Mouse (Mus musculus) gastrocnemius, postnatal 25 days (tissue): Measurements from ENCODE around the gene Klf15. TPM values are rescaled to one million over a fixed set of nuclear protein-coding genes. Genes with fewer than 3 reads are reported as not detected.
A peak's percentile ranks its signal among the peaks of the same experiment; 100 is the strongest.

ENCODE experiments used
- DNase-seq: peaks from one replicate; pipeline ENCODE4 v3.0.0; 2022
- long read RNA-seq, 2 experiments: library from polyadenylated mRNA; stranded (forward); transcript quantifications; one replicate each; pipeline ENCODE4 v2.0.0; 2021
- total RNA-seq, 2 experiments: library from RNA; stranded (reverse); gene quantifications; 1 replicate in 1 of 2; 2 replicates in 1 of 2; pipeline ENCODE4 v1.2.3; 2021

The Klf15 gene
- 10 to 100 TPM; 29.8 to 33.3 TPM for total RNA-seq
- long read RNA-seq, experiment 1, transcript Klf15-201 (3 exons, 2,373 nt): major isoform, 39 of 58 reads
- long read RNA-seq, experiment 1, partial matches to known transcripts: 0 of 58 reads
- long read RNA-seq, experiment 1, other reads (novel, unspliced or antisense): 16 of 58 reads
- long read RNA-seq, experiment 2, transcript Klf15-201 (3 exons, 2,373 nt): major isoform, 45 of 57 reads
- long read RNA-seq, experiment 2, partial matches to known transcripts: 2 of 57 reads
- long read RNA-seq, experiment 2, other reads (novel, unspliced or antisense): 7 of 57 reads

- peak; percentile 89 for DNase-seq
Observed at GRCm38 (mm10) chr6:90462181-90462706, at the start of gene Klf15. Klf15 (plus strand) TSS chr6:90462576.

GRCm38 (mm10) chr6:90422565-90422964 is 39.8 kb upstream of the Klf15 start:
- peak; percentile 67 for DNase-seq

- DNase-seq: no peak
Observed at GRCm38 (mm10) chr6:90425361-90425760, 37.0 kb upstream of the Klf15 start.

- no peak for DNase-seq
Observed at GRCm38 (mm10) chr6:90426003-90426402, 36.4 kb upstream of the Klf15 start.

DNA sequence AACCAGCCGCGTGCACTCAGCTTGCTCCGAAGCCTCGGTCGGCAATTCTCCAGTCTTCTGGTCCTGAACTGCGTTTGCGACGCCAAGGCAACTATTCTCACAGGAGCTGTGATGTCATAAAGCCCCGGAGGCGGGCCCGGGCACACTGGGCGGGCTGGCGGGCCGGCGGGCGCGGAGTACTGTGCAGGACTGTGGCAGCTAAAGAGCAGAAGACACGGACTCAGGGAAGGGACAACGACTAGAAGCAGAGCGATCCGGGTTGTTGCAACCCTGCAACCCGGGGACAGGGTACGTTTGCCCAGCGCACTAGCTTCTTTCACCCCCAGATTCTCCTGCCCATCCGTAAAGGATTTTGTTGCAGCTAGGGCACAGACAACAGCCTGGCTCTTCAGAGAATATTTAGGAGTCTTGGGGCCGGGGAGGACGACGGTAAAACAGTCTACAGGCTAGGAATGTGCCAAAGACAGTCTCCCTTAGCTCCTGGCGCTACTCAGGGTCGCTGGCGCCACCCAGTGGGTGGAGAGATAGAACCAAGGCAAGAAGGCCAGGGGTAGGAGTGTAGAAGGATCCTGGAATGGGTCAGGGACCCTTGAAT is 33.9 kb upstream of the Klf15 start, which contains the start of gene Cfap100:
Cfap100 (minus strand) TSS at position 418 of the 595 bp plus-strand sequence.
- peak; percentile 76 for DNase-seq

- DNase-seq: no peak
Observed at GRCm38 (mm10) chr6:90429911-90430310, 32.5 kb upstream of the Klf15 start.

DNA sequence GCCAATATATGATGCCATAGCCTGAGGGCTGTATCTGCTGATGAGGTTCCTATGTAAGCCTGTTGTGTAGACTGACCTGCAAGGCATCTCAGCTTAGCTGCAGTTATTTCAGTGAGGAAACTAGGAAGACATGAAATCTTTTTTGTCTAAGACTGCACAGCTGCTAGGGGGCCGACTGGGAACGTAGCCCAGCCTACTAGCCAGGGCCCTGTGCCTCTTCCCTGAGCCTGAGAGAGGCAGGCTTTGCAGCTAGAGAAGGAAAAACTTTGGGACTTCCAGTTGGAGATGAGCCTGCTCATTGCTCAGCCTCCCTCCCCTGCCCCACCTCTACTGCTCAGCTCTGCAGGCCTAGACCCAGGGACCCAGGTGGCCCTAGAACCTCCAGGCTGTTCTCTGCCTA is 30.9 kb upstream of the Klf15 start:
- peak; percentile 63 for DNase-seq

DNA sequence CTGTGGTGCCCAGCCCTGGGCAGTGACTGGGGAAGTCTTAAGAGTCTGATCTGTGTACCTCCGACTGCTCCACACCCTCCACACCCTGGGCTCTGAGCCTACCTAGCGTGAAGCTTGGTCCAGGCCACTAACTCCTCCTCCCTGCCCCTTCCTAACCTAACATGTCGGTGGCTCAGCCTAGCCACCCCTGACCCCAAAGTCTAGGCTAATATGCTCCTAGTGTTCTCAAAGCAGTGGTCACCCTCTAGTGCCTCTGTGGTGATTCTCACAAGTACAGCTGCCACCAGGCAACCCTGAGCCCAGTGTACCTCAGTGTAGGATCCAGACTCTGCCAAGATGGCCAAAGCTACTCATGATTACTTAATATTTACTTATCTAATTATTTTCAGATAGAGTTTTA is 27.7 kb upstream of the Klf15 start:
- DNase-seq: no peak

GRCm38 (mm10) chr6:90435195-90435618 is 27.2 kb upstream of the Klf15 start:
- DNase-seq: peak; percentile 55

DNA sequence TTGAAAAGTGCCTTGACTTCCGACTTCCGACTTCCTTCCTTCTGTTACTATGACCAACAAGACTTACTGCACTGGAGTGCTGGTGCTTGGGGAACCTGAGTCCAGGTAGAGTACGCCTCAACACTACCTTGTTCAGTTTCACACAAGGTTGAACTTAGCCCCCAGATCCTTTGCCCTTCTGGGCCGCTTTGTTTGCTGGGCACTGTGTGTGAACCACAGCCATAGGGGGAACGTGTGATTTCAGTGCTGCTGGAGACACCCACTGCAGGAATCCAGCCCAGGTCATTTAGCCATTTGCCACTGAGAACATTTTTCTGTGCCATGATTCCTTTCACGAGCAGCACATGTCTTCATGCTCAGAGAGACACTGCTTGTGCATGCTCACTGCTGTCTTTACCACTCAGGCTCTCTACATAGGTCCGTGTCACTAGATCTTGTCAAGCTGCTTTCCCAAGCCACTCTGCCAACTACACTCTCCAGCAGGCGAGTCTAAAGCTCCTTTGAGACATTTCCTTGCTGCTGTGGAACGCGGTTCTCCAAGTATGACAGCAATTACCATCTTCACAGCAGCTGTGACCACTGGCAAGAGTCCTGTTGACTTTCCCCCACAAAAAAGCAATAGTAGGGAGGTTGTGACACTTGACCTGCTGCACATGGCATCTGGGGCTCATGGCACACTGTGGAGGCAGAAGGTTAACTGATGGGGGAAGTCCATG is 26.0 kb upstream of the Klf15 start:
- no peak for DNase-seq

DNA sequence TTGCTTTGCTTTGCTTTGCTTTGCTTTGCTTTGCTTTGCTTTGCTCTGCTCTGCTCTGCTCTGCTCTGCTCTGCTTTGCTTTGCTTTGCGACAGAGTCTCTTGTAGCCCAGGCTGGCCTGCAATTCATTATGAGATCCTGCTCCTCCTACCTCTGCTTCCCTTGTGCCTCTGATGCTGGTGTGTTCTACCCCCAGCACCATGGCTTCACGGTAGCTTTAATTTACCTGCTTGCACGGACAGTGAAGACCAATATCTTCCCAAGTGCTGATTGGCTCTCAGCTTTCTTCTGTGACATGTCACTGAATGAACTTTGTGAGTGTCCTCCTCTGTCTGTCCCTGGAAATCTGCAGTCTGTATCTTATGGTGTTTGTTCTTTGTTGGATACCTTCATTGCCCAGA is 25.3 kb upstream of the Klf15 start:
- DNase-seq: no peak

DNA sequence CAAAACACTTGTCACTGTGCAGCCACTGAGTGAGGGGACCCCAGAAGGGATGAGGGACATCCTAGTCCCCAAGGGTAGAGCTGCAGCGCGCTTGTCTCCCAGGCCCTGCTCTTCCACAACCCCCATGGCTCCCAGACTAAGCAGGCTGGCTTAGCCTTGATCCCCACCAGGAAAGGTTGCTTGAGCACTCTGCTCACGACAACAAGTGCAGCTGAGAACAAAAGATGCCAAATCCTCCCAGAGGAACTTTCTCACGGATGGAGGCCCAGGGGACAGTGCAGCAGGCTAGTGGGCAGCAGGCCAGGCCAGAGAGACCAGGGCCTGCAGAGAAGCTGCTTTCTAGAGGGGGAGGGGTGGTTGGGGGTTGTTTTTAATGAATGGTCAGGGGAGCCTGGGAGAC is 15.5 kb upstream of the Klf15 start:
- no peak for DNase-seq

DNA sequence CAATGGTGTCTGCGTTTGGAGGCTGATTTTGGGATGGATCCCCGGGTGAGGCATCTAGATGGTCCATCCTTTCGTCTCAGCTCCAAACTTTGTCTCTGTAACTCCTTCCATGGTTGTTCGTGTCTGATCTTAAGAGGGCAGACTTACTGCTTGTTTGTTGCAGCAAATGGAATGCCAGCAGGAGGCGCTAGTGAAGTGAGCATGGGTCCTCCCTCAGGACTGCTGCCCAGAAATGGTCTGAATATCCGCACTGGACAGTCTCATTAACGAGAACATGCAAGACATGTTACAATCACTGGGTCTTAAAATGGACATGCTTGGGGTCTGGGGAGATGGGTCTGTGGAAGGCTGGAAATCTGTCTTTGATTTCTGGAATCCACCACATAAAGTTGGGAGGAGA is 12.2 kb upstream of the Klf15 start:
- peak; percentile 75 for DNase-seq

DNA sequence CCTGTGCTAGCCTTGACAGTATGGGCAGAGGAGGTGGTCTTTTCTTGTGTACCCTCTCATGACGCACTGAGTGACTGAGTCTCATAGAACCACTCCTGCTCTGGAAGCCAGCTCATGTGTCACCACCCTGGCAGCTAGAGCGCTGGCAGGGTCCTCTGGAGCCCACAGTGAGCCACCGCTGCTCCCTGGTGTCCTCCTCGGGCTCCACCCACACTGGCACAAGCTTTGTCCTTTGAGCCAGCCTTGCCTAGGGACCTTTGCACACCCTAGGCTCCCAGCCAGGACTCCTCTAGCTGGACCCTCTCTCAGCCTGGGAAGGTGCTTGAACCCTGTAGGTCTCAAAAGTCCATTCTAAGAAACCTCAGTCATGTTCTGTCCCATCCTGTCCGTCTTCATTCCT is 11.7 kb upstream of the Klf15 start:
- peak; percentile 84 for DNase-seq

DNA sequence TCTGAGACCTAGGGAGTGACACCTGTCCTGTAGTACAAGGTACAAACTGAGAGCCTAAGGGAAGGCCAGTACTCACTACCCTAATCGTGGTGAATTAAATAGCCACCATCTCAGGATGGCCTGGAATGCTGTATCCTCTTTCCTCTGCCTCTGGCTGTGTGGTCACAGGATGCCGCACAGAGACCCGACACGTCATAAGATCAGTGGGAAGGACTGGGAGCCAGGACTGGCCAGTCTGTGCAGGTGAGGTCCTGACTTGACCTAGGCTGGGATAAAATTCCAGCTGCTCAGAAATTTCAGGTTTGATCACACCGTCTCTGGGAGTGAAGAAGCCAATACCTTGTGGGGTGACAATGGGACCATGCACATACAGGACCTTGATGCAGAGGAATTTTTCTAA is 10.9 kb upstream of the Klf15 start:
- DNase-seq: no peak

DNA sequence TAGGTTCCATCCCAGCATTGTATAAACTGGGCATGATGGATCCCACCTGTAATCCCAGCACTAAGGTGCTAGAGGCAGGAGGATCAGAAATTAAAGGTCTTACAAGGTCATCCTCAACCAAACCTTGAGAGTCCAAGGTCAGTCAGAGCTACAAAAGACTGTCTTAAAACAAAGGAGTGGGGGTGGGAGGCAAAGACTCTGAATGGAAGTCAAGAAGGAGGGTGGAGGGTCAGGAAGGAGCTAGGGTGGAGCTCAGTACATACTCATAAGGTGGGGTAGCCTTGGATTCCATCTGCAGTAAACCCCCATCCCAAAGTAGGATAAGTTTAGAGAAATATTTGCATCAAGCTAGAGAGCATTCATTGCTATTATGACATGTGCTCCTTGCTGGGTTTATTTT is 9.8 kb upstream of the Klf15 start:
- no peak for DNase-seq

- no peak for DNase-seq
Observed at GRCm38 (mm10) chr6:90453751-90454150, 8.6 kb upstream of the Klf15 start.

DNA sequence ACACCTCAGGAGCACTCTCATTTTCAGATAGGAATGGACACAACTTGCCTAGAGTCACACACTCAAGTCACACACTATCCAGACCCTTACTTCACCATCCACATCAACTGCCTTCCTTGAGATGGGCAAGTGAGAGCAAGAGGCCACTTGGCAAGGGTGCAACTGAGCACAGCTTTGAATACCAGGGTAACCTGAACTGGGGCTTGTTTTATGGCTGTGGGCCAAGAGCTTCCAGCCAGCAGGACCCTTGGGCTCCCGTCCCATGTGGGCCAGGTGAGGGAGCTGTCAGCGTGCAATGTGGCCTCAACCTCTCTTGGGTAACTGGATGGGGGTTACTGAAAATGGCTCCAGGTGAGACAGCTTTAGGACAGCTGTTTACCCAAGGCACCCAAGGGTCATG is 5.0 kb upstream of the Klf15 start:
- peak; percentile 5 for DNase-seq

GRCm38 (mm10) chr6:90461181-90461580 is 1.2 kb upstream of the Klf15 start:
- peak; percentile 5 for DNase-seq

DNA sequence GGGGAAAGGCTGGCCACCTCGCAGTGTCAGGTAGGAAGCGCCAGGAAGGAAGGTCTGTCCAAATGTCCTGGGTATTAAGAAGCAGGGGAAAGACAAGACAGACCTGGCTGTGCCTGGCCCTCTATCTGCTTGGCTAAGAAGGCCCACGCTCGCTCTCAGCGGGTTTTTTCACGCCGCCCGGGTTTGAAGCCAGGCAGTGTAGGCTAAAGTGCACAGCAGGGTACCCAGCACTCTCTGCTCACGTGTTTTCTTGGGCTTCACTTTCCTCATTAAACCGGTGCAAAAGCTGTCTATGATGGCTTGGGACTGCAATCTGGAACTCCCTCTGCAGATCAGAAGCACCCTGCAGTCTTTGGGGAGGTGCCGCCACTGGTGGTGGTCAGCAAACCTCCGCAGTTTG is 605 bp upstream of the Klf15 start:
- peak; percentile 9 for DNase-seq

DNA sequence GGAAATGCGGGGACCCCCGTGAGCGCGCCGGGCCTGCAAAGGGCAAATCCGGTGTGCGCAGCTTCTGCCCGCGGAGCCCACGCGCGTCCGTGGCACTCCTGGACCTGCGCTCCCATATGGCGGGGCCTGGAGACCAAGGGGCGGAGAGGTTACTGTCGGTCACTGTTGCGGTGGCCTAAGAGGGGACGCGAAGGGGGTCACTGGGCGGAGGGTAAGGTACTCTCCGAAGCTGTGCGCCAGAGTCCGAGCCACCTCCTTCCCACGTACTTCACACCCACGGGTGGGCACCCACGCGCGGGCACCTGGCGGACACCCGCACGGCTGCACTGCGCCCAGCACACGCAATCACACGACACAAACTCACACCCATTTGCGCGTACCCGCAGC is 458 bp downstream of the Klf15 start:
- DNase-seq: no peak

- DNase-seq: peak; percentile 99
Observed at GRCm38 (mm10) chr6:90463228-90463862, 969 bp downstream of the Klf15 start.
